Mouse (Mus musculus) kidney, postnatal 10 days (tissue): Measurements from ENCODE around the gene Plgrkt.

Experiments used
- DNase-seq: peaks from one replicate; pipeline ENCODE4 v3.0.0; 2021; ENCODE audit warnings: mixed read lengths

The Plgrkt gene

DNA sequence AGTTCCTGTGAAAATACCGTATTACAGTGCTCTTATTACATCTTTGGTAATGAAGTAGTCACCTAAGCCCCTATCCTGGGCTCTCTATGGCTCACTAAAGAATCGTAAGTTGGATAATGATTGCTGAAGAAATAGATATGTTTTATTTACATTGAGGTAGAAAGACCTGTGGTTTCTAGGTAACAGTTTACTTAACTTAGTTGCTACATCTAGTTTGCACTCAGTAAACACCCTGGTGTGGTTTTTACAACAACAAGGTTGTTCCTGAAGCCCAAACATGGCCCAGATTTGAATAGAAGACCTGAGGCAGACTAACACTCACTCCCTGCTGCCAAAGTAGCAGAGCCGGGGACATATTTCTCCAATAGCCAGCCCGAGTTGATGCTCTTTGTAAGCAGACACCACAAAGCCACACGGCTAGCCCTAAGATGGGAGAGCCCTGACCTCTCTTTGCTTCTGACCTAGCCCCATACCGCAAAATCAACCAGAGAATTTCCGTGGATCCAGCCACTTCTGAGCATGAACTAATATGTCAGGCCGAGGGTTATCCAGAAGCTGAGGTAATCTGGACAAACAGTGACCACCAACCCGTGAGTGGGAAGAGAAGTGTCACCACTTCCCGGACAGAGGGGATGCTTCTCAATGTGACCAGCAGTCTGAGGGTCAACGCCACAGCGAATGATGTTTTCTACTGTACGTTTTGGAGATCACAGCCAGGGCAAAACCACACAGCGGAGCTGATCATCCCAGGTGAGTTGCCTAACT lies 12.8 kb upstream of the Plgrkt start:
- no peak for DNase-seq

DNA sequence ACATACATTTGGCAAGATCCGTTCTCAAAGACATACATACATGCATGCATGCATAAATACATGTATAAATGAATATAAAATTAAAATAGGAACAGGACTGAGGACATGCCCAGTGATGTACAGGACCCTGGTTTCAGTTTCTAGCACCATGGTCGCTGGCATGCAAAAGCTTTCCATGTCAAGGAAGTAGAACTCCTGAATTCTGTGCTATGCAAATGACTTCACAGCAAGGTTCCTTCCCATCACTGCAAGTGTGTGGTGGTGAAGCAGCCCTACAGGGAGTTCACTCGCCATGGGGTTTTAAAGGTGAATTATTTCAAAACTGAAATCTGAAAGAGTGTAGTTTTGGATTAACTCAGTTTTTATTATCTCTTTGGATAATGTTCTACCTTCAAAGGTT lies 9.2 kb upstream of the Plgrkt start:
- DNase-seq, result no peak

DNA sequence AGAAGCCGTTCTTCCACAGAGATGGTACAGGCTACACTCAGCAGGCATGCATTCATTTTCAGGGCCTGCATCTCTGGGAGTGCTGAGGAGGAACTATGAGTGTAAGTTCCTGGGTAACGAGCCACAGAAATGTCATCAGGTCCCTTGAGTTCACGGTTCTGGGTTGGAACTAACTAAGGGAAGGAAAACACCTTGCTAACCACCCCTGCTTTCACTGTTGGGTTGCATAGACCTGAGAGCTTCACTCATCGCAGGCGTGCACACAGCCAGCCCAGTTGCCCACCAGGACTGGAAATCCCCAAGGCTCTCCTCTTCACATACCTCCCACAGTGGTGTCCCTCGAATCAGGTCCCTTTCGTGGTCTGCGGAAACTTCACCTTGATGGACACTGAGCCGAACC lies 7.8 kb upstream of the Plgrkt start:
- no peak for DNase-seq

DNA sequence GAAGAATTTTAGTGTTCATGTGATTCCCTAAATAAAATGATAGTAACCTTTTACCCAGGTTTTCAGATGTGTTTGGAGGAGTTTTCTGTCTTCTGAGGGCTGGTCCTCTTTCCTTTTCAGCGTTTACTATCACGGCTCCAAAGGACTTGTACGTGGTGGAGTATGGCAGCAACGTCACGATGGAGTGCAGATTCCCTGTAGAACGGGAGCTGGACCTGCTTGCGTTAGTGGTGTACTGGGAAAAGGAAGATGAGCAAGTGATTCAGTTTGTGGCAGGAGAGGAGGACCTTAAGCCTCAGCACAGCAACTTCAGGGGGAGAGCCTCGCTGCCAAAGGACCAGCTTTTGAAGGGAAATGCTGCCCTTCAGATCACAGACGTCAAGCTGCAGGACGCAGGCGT lies 6.2 kb upstream of the Plgrkt start:
- no peak for DNase-seq

DNA sequence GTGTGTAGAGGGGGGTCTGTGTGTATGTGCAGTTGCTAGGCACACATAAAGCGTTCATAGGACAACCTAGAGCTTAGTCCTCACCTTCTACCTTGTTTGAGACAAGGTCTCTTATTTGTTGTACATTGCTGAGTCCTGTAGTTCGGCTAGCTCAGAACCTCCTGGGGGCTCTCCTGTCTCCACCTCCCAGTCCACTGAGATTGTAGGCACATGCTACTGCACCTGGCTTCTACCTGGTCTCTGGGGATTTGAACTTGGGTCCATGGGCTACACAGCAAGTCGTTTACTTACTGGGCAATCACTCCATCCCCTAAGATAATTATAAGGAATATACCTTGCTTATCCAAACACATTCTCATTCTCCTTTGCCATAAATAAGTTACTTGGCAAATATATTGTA lies 5.4 kb upstream of the Plgrkt start:
- no peak for DNase-seq

DNA sequence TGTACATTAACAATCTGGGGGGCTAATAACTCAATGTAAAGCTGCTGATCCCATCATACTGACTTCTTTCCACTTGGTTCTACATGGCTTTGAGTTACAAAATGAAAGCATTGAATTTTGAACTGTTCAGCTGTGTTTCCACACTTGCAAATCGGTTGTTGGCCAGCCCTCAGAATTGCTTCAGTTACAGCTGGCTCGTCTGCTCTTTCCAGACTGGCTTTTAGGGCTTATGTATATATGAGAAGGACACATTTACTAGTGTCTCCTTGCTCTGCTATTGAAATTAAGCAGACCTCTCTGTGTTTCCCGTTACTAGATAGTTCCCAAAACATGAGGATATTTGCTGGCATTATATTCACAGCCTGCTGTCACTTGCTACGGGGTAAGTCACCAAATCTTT lies 4.9 kb upstream of the Plgrkt start:
- DNase-seq, result no peak

DNA sequence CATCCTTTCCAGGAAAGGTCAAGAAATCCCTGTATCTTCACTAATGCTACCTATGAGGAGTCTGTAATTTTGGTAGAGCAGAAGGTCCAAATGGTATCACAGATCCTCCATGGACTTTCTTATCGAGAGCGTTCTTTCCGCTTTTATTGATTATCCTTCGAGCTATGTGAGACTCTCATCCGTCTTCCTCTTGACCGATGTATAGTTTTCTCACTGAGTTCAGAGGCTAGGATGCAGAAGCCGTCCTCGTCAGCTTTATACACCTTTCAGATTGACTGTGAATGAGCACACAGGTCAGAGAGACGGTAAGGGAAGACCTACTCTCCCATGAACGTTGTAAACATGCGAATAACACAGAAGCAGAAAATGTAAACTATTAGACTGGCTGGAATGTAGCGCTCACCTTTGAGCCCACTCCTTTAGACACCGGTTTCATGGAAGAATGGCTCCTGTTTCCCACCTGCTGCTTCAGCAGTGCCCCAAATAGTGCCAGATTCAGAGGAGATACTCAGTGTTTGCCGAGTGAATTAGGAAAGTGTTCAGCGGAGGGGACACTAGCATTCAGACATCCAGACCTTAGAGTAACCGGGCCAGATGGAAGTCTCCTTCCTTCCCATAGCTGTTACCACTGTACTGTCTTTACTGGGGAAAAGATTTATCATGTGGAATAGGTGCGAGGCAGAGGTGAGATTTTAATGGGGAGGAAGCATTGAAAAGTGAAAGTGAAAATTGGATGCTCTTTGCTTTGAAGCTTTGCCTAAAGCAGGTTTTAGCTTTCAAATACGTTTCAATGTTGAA lies 4.3 kb upstream of the Plgrkt start:
- DNase-seq, result no peak

DNA sequence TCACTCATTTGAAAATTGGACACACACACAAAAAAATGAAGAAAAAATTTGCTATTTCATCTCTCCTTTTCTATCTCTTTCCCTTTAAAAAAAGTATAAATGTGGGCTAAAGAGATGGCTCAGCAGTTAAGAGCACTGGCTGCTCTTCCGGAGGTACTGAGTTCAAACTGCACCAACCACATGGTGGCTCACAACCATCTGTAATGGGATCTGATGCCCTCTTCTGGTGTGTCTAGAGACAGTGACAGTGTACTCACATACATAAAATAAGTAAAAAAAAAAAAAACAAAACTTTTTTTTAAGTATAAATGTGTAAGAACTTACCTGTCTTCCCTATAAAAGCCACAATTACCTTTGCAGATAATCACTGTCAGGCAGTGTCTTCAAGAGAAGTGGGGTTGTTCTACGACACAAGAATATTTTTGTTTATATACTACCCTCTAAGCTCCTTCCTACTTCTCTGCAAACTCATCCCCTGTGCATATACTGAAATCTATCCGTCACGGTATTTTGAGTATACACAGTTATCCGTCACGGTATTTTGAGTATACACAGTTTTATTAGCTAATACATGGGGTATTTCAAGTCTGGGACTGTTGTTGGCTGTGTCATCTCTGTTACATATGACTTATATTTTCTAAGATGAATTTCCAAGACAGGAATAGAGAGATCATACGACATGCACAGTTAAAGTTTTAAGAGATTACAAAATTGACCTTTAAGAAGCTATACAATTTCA lies 3.5 kb upstream of the Plgrkt start:
- no peak for DNase-seq

DNA sequence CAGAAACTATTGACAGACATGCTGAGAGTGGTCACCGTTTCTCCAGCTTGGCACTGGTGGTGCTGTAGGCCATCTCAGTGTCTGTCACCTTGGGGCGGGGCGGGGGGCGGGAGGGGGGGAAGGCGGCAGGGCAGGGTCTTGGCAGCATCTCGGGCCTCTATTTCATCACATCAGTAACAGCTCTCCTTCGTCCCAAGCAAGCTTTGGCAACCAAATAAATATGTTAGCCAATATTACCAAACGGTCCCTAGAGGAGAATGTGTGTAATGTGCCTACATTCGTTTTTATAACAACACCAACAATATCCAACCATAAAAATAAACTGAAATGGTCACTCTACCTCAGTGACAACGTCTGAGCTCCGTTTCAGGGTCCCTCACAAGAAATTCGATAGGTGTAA lies 2.9 kb upstream of the Plgrkt start:
- no peak for DNase-seq

DNA sequence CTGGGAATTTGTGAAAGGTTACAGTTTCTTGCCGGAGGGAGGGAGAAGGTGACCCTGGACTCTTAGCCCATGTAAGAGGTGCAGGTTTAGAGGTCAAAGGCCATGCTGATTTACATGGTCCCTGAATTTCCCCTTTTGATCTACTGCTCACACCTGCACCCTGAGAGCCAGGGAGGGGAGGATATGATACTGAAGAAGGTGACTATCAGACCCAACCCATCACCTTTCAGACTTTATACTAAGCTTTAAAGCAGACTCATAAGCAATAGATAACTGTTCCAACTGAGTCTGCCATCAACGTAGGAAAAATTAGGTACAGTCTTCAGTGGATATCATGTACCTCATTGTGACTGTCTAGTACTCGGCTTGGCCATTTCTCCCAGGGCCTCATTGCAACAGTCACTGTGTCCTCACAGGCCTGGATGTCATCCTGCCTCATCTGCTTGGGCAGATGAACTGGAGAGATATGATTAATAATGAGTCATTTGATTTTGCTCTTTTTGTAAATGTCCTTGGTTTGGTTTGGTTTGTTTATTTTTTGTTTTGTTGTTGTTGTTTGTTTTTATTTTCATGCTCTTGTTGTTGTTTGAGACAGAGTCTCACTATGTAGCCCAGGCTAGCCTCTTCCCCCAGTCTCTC lies 1.6 kb upstream of the Plgrkt start:
- no peak for DNase-seq

DNA sequence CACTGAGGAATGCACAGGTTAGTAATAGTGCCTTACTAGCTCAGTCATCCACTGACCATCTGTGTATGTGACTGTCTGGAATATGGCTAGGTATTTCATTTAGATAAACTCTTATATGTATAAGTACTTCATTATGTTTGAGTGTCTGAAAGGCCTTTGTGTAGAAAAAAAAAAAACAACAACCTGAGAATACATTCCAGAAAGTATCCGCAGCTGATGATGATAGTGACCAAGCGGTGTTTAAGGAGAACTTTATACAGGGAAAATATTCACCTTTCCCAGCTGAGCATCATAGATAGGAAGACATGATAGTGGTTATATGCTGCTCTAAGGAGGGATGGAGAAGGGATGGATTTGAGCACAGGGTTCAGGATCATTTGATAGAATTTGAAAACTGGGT lies 851 bp upstream of the Plgrkt start:
- DNase-seq, result no peak

DNA sequence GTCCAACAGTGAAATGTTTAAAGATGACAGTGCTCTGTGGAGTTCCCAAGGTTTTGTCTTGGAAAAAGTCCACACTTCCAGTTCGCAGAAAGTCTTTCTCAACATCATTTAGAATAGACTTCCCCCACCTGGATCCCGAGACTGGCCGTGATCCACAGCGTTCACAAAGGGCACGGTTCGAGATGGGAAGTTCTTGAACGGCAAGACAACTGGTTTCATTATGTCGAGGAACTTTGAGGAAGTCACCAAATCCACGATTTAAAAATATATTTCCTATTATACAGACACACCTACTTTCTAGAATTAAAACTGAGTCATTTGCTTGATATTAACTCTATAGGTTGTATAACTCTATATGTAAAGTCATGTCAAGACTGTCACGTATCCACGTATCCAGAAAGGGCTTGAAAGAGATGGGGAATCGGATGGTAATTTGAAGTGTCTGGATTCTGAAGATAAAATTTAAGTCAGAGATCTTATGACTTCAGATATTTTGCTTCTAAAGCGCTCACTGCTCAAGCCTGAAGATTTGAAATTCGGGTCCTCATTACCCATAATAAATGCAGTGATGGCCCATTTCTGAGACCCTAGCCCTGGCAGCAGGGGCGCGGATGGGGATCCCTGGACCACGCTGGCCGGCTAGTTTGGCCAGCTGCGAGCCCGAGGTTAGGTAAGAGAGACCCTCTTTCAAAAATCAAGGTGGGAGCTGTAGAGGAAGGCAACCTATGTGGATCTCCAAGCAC lies 793 bp downstream of the Plgrkt start:
- peak; percentile 27 for DNase-seq

DNA sequence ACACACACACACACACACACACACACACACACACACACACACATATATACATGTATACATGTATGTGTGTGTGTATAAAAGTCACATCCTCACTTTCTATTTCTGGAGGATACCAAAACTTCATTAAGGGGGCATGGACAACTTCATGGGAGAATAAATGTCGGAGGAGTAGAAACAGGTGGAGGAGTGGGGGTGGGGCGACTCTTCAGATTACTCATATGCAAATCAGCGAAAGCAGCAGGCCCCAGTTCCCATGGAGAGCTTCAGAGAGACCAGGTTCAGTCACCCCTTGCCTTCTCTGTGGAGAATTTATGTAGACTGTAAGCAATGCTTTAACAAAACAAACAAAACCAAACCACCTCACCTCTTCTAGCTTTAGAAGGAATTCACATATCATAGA lies 2.1 kb downstream of the Plgrkt start:
- DNase-seq, result peak; percentile 22

DNA sequence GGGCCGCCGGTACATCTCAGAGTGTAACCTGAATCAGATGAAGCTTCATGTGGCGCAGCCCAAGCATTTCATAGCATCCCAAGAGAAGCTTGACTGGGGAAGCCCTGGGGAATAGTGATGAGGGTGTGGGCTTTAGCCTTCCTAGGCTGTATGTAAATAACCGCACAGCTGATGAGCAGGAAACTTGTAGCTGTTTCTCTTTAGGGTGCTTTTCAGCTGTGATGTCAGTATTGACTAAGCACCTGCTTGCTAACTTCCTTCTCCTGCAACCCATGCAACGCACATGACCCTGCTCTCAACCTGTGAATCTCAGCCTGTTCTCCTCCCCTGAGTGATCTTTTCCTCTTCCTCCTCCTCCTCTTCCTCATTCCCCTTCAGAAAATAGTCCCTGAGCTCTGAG lies 3.1 kb downstream of the Plgrkt start:
- DNase-seq, result no peak

DNA sequence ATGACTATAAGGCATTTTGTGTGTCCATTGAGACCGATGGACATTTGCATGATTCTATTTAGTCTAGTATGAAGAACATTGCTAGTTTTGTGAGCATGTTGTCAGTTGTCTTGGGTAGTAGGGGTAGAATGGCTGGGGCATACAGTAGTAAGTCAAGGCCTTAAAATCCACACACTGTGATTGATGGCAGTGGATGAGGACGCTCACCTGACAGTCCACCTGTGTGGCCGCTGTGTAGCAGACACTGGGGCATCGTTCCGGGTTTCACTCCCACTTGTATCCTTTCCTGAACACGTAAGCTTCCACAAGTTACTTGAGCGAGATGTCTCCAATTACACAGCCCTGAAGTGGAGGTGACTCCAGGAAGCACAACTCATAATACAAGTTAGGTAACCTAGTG lies 3.6 kb downstream of the Plgrkt start:
- no peak for DNase-seq

DNA sequence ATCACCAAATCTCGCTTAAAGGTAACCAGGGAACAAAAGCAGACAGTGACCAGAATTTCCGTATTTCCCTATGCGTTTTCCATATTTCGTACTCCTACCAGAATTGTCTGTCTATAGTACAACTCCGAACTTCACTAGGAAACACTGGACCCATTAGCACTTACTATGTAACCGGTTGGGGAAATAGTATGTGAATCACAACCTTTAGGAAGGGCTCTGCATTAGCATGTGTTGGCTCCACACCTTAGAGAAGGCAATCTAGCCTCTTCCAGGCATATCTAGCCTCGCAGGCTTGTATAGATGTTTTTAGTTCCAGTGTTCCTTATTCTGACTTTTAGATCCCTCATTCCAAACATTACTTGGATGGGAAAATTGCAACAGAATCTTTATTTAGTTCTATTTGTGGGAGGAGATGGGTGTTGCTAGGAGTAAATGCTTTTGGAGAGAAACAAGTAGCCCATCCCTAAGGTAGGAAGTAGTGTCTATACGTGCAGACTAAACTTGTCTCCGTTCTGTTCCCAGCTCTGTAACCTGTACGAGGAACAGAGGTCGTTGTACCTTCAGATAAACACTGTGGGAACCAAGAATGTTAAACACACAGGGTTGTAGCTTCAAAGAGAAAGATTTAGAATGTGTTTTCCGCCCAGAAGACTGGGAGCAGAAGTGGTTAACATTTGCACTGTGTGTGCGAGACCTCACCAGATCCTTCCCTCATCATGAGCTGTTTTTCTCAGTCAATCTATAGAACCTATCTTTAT lies 4.8 kb downstream of the Plgrkt start:
- DNase-seq, result no peak

DNA sequence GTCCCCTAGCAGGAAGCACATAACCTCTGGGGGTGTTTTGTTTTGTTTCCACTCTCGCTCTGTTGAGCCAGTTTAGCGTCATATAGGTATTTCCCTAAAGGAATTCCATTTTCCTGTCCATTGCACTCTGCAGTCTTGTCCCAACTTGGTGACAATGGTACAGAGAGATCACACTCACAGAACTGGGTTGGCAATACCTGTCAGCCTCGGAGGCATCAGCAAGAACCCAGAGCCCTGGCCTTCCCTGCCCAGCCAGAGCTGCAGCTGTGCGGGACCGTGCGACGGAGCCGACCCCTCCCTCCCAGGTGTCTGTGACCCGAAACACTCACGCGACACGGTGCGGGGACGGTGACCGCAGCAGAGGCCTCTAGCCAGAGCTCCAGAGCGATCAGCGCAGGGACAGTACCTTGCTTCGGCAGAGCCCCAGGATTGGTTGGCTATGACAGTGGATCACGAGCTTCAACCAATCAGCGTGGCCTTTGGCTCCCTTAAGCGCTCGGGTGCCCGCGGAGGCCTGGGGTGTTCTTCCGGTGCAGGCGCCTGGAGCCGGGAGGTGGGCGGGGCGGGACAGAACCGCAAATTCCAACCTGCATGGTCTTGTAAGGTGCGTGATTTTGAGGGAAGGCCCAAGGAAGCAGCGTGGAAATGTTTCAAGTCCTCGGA lies 5.6 kb downstream of the Plgrkt start:
- peak; percentile 93 for DNase-seq

DNA sequence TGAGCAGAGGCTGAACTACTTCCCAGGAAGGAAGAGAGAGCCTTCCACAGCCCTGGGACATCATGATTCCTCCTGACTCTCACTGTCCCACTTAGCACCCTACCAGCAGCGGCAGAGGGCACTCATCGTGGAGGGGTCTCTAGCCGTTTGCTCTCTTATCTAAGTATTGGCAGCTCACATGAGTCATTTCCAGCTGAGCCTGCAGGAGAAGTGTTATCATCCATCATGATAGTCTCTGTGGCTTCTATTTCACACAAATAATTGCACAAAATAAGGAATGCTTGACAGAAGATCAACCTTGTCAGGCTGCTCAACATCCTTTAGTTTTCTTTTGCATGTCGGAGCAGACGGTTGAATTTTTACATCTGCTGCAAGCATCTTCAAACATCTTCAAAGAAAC lies 6.9 kb downstream of the Plgrkt start:
- DNase-seq, result no peak

DNA sequence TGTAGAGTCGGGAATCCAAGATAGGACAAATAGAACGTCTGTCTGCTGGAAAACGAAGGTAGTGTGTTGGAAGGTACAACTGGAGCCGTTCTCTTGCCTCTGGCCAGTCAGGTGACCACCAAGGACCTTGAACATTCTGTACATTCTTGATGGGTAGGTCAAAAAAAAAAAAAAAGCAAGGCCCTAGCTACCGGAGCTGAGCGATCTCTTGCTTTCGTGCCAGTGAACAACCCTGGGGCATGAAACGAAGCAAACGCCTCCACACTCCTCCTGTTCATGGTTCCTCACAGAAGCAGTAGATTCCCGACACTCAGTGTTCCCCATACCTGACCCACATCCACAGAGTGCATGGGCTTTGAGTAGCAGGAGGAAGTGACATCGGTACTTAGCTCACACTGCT lies 10.9 kb downstream of the Plgrkt start:
- peak; percentile 18 for DNase-seq

DNA sequence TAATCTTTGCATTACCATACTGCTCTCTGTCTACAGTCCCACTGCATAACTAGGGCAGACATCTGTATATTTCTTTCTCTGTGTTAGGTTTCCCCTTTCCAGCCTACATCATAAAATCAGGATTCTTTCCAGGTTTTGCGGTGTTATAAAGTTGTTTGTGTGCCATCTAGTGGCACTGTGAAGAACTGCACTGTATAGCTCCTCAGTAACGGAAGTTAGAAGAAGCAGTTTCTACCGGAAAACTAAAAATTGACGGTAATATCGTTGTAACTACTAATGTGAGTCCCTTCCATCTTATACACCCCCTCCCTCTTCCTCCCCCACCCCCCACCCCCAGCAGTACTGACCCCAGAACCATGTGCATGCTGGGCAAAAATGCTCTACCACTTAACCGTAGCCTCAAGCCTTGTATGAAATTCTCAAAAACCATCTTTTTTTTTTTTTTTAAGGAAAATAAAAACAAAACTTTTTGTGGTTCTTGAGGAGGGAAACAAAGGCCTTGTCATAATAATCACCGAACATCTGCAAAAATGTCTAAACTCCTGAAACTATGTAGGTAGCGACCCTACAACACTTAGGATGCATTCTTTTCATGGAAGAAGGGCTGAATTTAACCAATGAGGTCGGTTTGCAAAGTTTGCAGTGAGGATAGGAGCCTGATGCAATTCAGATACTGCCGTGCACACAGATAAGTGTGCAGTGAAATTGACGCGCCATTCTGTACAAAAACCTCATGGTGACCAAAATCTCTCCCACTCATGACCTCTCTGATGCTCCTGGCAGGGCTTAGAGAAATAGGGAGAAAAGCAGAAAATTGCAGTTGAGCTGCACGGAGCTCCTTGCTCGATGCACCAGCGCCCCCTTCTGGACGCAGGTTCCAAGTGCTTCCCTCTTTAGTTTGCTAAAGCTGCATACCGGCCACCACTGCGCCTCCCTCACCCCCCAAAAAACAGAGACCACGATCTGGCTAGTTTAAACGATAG lies 12.0 kb downstream of the Plgrkt start:
- peak; percentile 96 for DNase-seq
